29 mouse cellular contexts compared by ENCODE assay signal in the genomic region with DNA sequence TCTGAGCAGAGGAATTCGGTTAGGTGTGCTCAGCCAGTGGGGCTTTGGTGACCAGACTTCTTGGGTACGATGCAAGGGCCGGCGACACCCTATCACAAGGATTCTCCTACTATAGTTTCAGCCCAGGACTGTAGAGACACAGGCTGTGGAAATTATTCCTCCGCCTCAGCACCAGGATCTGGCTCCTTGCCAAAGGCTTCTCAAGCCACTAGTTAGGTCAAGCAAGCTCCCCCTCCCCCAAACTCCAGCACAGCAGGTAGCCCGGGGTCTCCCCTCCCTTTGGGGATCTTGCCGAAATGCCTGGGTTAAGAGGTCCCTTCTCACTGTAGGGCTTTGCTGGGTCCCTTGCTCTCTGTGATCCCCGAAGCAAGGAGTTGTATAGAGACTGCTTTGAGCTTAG. TPM values are rescaled to one million over a fixed set of nuclear protein-coding genes. Genes with fewer than 3 reads are reported as not detected.
DNase-seq lines count a peak whose midpoint lies in the region; ATAC-seq and TF ChIP-seq lines count a peak whose summit lies in the region.
"Had no signal": no experiment of that assay in that cellular context is flagged by ENCODE, and none has a peak within 500 bp of the region (broad histone marks: within the 10 kb centered on the region; RNA-seq: fewer than 3 reads in every experiment).

No protein-coding gene starts in this region.

- 53% methylated on average over 8 of the region's 8 CpGs for WGBS in heart, embryonic 13.5 days
- WGBS in lung, embryonic 14.5 days, result 50% methylated on average over 8 of the region's 8 CpGs
- WGBS in hindbrain, embryonic 16.5 days, result 48% methylated on average over 8 of the region's 8 CpGs

- H3K27ac ChIP-seq in heart, embryonic 13.5 days (replicated peaks), result no peak overlapping the region
- no peak overlapping the region for H3K27ac ChIP-seq in lung, embryonic 14.5 days (ENCODE audit: low read depth)
- H3K27ac ChIP-seq in hindbrain, embryonic 16.5 days (ENCODE audit: low read depth, low read length), result no peak overlapping the region
- H3K27ac ChIP-seq: embryonic facial prominence, embryonic 15.5 days; forebrain, embryonic 10.5 days; gastrocnemius, adult 2 months; hindbrain, embryonic 13.5 days had no signal

- H3K9me3 ChIP-seq in heart, embryonic 13.5 days, result no peaks in the 10 kb centered on the region
- no peaks in the 10 kb centered on the region for H3K9me3 ChIP-seq in lung, embryonic 14.5 days (ENCODE audit: low read depth, low read length)
- no peaks in the 10 kb centered on the region for H3K9me3 ChIP-seq in hindbrain, embryonic 16.5 days (ENCODE audit: control insufficient read depth, low read length)
- H3K9me3 ChIP-seq: embryonic facial prominence, embryonic 15.5 days; forebrain, embryonic 10.5 days; heart, embryonic 12.5 days; hindbrain, embryonic 13.5 days had no signal

- peak; percentile 52 to 59 for DNase-seq in cerebellum, postnatal 14 days
- no peak for DNase-seq in cerebellum, adult 8-10 months
- no peak for DNase-seq in heart, postnatal 25 days (ENCODE audit: low spot score)
- DNase-seq in lung, embryonic 14.5 days, result peak; percentile 41
- no peak for DNase-seq in lung, postnatal 14 days
- DNase-seq in MN1 (ENCODE audit: low spot score), result peak; percentile 24
- DNase-seq: adrenal gland, postnatal 14 days; cerebellum, adult 9-10 months; embryo, embryonic 11 days; gastrocnemius, adult 2 months; gastrocnemius, postnatal 25 days; heart, postnatal 4 days had no signal

- 0 out of 2 replicates have a peak, but pooled peaks have one; percentile 34 for ATAC-seq in heart, embryonic 13.5 days (ENCODE audit: extremely low read depth, insufficient number of reproducible peaks, low FRiP score, low TSS enrichment)
- no peak for ATAC-seq in lung, embryonic 14.5 days (ENCODE audit: insufficient read depth)
- no peak for ATAC-seq in hindbrain, embryonic 16.5 days
- ATAC-seq: activated CD4-positive, CD25-positive, alpha-beta regulatory T cell, adult 4 months; intestine, embryonic 16.5 days; Patski had no signal

- no peak for TF ChIP-seq CTCF in lung, embryonic 14.5 days (IDR thresholded peaks at IDR 0.05; ENCODE audit: low read depth)

- H3K9ac ChIP-seq in heart, embryonic 13.5 days, result no peak overlapping the region
- H3K9ac ChIP-seq in lung, embryonic 14.5 days, result no peak overlapping the region
- H3K9ac ChIP-seq in hindbrain, embryonic 16.5 days (ENCODE audit: low read depth, low read length), result no peak overlapping the region
- H3K9ac ChIP-seq: embryonic facial prominence, embryonic 15.5 days; heart, embryonic 12.5 days; hindbrain, embryonic 13.5 days had no signal

- no peaks in the 10 kb centered on the region for H3K4me1 ChIP-seq in heart, embryonic 13.5 days
- H3K4me1 ChIP-seq in lung, embryonic 14.5 days (ENCODE audit: insufficient read depth), result no peaks in the 10 kb centered on the region
- H3K4me1 ChIP-seq in hindbrain, embryonic 16.5 days (ENCODE audit: control insufficient read depth, insufficient read depth, low read depth, low read length), result no peaks in the 10 kb centered on the region
- H3K4me1 ChIP-seq: embryonic facial prominence, embryonic 15.5 days; forebrain, embryonic 10.5 days; heart, embryonic 12.5 days; hindbrain, embryonic 13.5 days had no signal

- H3K27me3 ChIP-seq in heart, embryonic 13.5 days (replicated peaks), result peaks cover 56% of the 10 kb centered on the region
- no peaks in the 10 kb centered on the region for H3K27me3 ChIP-seq in lung, embryonic 14.5 days (ENCODE audit: insufficient read depth, low read length)
- no peaks in the 10 kb centered on the region for H3K27me3 ChIP-seq in hindbrain, embryonic 16.5 days (replicated peaks; ENCODE audit: control insufficient read depth, insufficient read depth, low read length)
- H3K27me3 ChIP-seq: embryonic facial prominence, embryonic 15.5 days; Patski had no signal

- no peak overlapping the region for H3K4me3 ChIP-seq in heart, embryonic 13.5 days
- H3K4me3 ChIP-seq in lung, embryonic 14.5 days (ENCODE audit: low read depth, low read length), result no peak overlapping the region
- H3K4me3 ChIP-seq in hindbrain, embryonic 16.5 days (ENCODE audit: low read length), result no peak overlapping the region
- H3K4me3 ChIP-seq: embryonic facial prominence, embryonic 15.5 days; erythroblast, embryonic 14.5 days; forebrain, embryonic 10.5 days; gastrocnemius, adult 2 months; heart, embryonic 12.5 days; hindbrain, embryonic 13.5 days had no signal

- intact Hi-C loops in heart, postnatal 25 days (cut with DNase I), result no loop called here

- peaks cover 26% of the 10 kb centered on the region for H3K36me3 ChIP-seq in heart, embryonic 13.5 days
- peaks cover 31% of the 10 kb centered on the region for H3K36me3 ChIP-seq in lung, embryonic 14.5 days (ENCODE audit: insufficient read depth)
- peaks cover 34% of the 10 kb centered on the region for H3K36me3 ChIP-seq in hindbrain, embryonic 16.5 days (ENCODE audit: control insufficient read depth, insufficient read depth, low read length)

- no peak overlapping the region for H3K4me2 ChIP-seq in heart, embryonic 13.5 days
- no peak overlapping the region for H3K4me2 ChIP-seq in lung, embryonic 14.5 days
- no peak overlapping the region for H3K4me2 ChIP-seq in hindbrain, embryonic 16.5 days (ENCODE audit: low read length)
- H3K4me2 ChIP-seq: embryonic facial prominence, embryonic 15.5 days; heart, embryonic 12.5 days; hindbrain, embryonic 13.5 days had no signal

RNA-seq across cellular contexts. Expression of gene Pradc1, which starts 20.2 kb away (rescaled TPM):
- polyA plus RNA-seq in heart, embryonic 13.5 days (2015; fragmentation: Nextera tagmentation; extraction: Ambion mirVana), result 31.6 and 39.2 TPM in 2 replicates
- total RNA-seq in heart, postnatal 25 days (2021), result 10 to 100 TPM; 10.2 to 13.8 TPM
- 26.5 and 27.3 TPM in 2 replicates for polyA plus RNA-seq in lung, embryonic 14.5 days (2014; fragmentation: Nextera tagmentation; extraction: Ambion mirVana)
- 33.2 and 34.9 TPM in 2 replicates for polyA plus RNA-seq in hindbrain, embryonic 16.5 days (2015; fragmentation: Nextera tagmentation; extraction: Ambion mirVana)

RNA-seq across cellular contexts. Expression of gene Cct7, which starts 20.6 kb away (rescaled TPM):
- 347 and 413 TPM in 2 replicates for polyA plus RNA-seq in heart, embryonic 13.5 days (2015; fragmentation: Nextera tagmentation; extraction: Ambion mirVana)
- 100 to 1,000 TPM; 133 to 151 TPM for total RNA-seq in heart, postnatal 25 days (2021)
- polyA plus RNA-seq in lung, embryonic 14.5 days (2014; fragmentation: Nextera tagmentation; extraction: Ambion mirVana), result 501 and 506 TPM in 2 replicates
- 561 TPM in 2 replicates for polyA plus RNA-seq in hindbrain, embryonic 16.5 days (2015; fragmentation: Nextera tagmentation; extraction: Ambion mirVana)

RNA-seq across cellular contexts. Expression of gene Fbxo41, which starts 30.8 kb away (rescaled TPM):
- 0.03 and 0.05 TPM in 2 replicates for polyA plus RNA-seq in heart, embryonic 13.5 days (2015; fragmentation: Nextera tagmentation; extraction: Ambion mirVana)
- total RNA-seq in heart, postnatal 25 days (2021), result not detected
- polyA plus RNA-seq in lung, embryonic 14.5 days (2014; fragmentation: Nextera tagmentation; extraction: Ambion mirVana), result 0.15 and 0.29 TPM in 2 replicates
- 9.8 and 10.3 TPM in 2 replicates for polyA plus RNA-seq in hindbrain, embryonic 16.5 days (2015; fragmentation: Nextera tagmentation; extraction: Ambion mirVana)
- total RNA-seq: gastrocnemius, postnatal 25 days; granulocyte monocyte progenitor cell, adult 5-6 weeks; heart, postnatal 4 days had no signal
- polyA plus RNA-seq: erythroblast, embryonic 14.5 days; heart, postnatal 0 days had no signal

RNA-seq across cellular contexts. Expression of gene Smyd5, which starts 40.2 kb away (rescaled TPM):
- 38.0 and 39.6 TPM in 2 replicates for polyA plus RNA-seq in heart, embryonic 13.5 days (2015; fragmentation: Nextera tagmentation; extraction: Ambion mirVana)
- 1 to 10 TPM; 6.5 to 8.7 TPM for total RNA-seq in heart, postnatal 25 days (2021)
- polyA plus RNA-seq in lung, embryonic 14.5 days (2014; fragmentation: Nextera tagmentation; extraction: Ambion mirVana), result 67.3 and 68.3 TPM in 2 replicates
- polyA plus RNA-seq in hindbrain, embryonic 16.5 days (2015; fragmentation: Nextera tagmentation; extraction: Ambion mirVana), result 81.4 and 82.8 TPM in 2 replicates

RNA-seq across cellular contexts. Expression of gene Egr4, which starts 41.4 kb away (rescaled TPM):
- polyA plus RNA-seq in heart, embryonic 13.5 days (2015; fragmentation: Nextera tagmentation; extraction: Ambion mirVana), result not detected in 2 replicates
- not detected for total RNA-seq in heart, postnatal 25 days (2021)
- polyA plus RNA-seq in lung, embryonic 14.5 days (2014; fragmentation: Nextera tagmentation; extraction: Ambion mirVana), result not detected in 2 replicates
- polyA plus RNA-seq in hindbrain, embryonic 16.5 days (2015; fragmentation: Nextera tagmentation; extraction: Ambion mirVana), result not detected in 2 replicates
- total RNA-seq: adrenal gland, adult 18-20 months; gastrocnemius, adult 2 months; gastrocnemius, postnatal 25 days; granulocyte monocyte progenitor cell, adult 5-6 weeks; heart, adult 8-10 months; heart, postnatal 4 days; MEL had no signal
- polyA plus RNA-seq: activated CD4-positive, CD25-positive, alpha-beta regulatory T cell, adult 4 months; C2C12; embryonic facial prominence, embryonic 11.5 days; embryonic facial prominence, embryonic 15.5 days; erythroblast, embryonic 14.5 days; forebrain, embryonic 10.5 days; heart, embryonic 12.5 days; heart, postnatal 0 days; hindbrain, embryonic 13.5 days; intestine, embryonic 16.5 days; Patski had no signal

Comparison
In these comparisons a context has a peak if more than half of its experiments do, and no peak if none do; other contexts are left out.
1. DNase-seq: peak in cerebellum, postnatal 14 days (2 of 2), lung, embryonic 14.5 days (single experiment) and MN1 (single experiment); none in cerebellum, adult 8-10 months (single experiment), heart, postnatal 25 days (single experiment) and lung, postnatal 14 days (single experiment).